Mouse (Mus musculus): Measurements from ENCODE around the gene Cdyl. TPM values are rescaled to one million over a fixed set of nuclear protein-coding genes. Genes with fewer than 3 reads are reported as not detected.

Cdyl gene
- polyA plus RNA-seq, 1 experiment: 113 TPM

DNA sequence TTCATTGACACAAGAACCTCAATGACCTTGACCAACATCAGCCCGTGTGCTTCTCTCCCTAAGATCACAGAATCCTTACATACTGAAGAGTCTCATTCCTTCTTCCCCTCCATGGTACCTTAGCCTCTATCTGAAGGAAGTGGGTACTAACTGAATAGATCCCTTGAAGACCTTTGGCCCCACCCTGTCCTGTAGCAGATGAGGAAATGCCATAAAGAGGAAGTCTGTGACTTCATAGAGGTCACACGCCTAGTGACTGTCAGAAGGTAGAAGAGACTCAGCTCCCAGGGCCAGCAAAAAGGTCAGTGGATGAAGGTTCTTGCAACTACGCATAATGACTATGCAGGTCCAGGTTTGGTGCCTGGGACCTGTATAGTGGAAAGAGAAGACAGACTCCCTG lies 5.8 kb downstream of the Cdyl start:
- Histone ChIP-seq H3K4me3 (ENCODE audit: control insufficient read depth, low read depth, low read length) (peak overlapping the region; percentile 30; the same call in 1 of the 2 replicates), H3K36me3 (ENCODE audit: control insufficient read depth, insufficient read depth, low read length) (no peaks in the 10 kb centered on the region), H3K27ac (ENCODE audit: control insufficient read depth, insufficient read depth, low read depth, low read length) (peak overlapping the region; percentile 54; the same call in 1 of the 2 replicates), H3K4me1 (ENCODE audit: control insufficient read depth, insufficient read depth, low read length) (no peaks in the 10 kb centered on the region), H3K27me3 (ENCODE audit: control insufficient read depth, insufficient read depth, low read length) (no peaks in the 10 kb centered on the region)
- TF ChIP-seq CTCF (IDR thresholded peaks at IDR 0.05; ENCODE audit: control insufficient read depth, insufficient read depth, insufficient replicate concordance, low read depth, low read length) (no peak), POLR2A (IDR thresholded peaks at IDR 0.05; ENCODE audit: control insufficient read depth, low read depth, low read length) (no peak)

DNA sequence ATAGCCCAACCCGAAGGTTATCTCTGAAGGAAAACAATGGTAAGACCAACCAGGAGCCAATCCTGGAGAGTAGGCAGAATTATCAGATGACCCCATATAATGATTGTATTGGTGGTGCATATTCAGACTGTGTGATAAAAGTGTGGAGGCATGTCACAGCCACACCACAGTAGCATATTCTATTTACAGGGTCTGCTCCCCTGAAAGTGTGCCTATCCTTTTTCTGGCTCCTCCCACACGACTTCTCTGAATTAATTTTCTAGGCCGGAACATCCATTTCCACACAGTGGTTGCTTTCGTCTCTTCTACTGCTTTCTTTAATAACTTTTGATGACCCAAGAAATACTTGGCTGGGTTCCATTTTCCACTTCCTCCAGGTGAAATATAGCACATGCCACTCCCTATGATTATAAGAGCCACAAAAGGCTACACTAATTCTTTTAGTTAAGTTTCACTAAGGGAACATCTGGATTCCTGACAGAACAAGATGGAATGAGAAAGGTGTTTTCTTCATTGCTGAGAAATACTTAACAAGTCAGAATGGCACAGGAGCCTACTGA lies 10.4 kb downstream of the Cdyl start:
- no peaks in the 10 kb centered on the region for H3K4me1 ChIP-seq (ENCODE audit: control insufficient read depth, insufficient read depth, low read length)
- no peaks in the 10 kb centered on the region for H3K36me3 ChIP-seq (ENCODE audit: control insufficient read depth, insufficient read depth, low read length)
- no peak for TF ChIP-seq POLR2A (IDR thresholded peaks at IDR 0.05; ENCODE audit: control insufficient read depth, low read depth, low read length)
- TF ChIP-seq CTCF (IDR thresholded peaks at IDR 0.05; ENCODE audit: control insufficient read depth, insufficient read depth, insufficient replicate concordance, low read depth, low read length): no peak
- no peak overlapping the region for H3K4me3 ChIP-seq (ENCODE audit: control insufficient read depth, low read depth, low read length)
- H3K27ac ChIP-seq (ENCODE audit: control insufficient read depth, insufficient read depth, low read depth, low read length): no peak overlapping the region
- no peaks in the 10 kb centered on the region for H3K27me3 ChIP-seq (ENCODE audit: control insufficient read depth, insufficient read depth, low read length)

DNA sequence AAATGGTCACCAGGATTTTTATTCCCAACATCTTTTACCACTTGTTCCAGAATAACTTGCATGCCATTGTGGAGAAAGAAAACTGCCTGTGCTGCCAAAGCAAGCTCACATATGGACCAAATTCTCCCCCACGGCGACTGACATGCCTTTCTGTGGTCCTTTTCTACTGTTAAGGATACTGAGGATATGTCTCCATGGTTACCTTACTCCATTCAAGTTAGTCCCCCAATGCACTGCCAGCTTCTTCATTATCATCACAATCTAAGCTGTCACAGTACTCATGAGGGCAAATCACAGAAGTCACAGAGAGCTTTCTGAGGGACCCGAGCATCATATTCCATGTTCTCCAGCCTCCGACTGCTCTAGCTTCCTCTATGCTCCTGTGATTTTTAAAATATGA lies 11.2 kb downstream of the Cdyl start:
- no peaks in the 10 kb centered on the region for H3K4me1 ChIP-seq (ENCODE audit: control insufficient read depth, insufficient read depth, low read length)
- H3K4me3 ChIP-seq (ENCODE audit: control insufficient read depth, low read depth, low read length): no peak overlapping the region
- H3K36me3 ChIP-seq (ENCODE audit: control insufficient read depth, insufficient read depth, low read length): no peaks in the 10 kb centered on the region
- H3K27me3 ChIP-seq (ENCODE audit: control insufficient read depth, insufficient read depth, low read length): no peaks in the 10 kb centered on the region
- TF ChIP-seq CTCF (IDR thresholded peaks at IDR 0.05; ENCODE audit: control insufficient read depth, insufficient read depth, insufficient replicate concordance, low read depth, low read length): no peak
- TF ChIP-seq POLR2A (IDR thresholded peaks at IDR 0.05; ENCODE audit: control insufficient read depth, low read depth, low read length): no peak
- H3K27ac ChIP-seq (ENCODE audit: control insufficient read depth, insufficient read depth, low read depth, low read length): no peak overlapping the region

DNA sequence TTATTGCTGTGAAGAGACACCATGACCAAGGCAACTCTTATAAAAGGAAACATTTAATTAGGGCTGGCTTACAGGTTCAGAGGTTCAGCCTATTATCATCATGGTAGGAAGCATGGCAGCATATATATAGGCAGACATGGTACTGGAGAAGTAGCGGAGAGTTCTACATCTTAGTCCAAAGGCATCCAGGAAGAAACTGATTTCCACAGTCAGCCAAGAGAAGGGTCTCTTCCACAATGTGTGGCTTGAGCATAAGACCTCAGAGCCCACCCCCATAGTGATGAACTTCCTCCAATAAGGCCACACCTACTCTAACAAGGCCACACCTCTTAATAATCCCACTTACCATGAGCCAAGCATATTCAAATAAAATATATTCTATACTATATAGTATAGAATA lies 17.3 kb downstream of the Cdyl start:
- H3K4me3 ChIP-seq (ENCODE audit: control insufficient read depth, low read depth, low read length): no peak overlapping the region
- H3K27me3 ChIP-seq (ENCODE audit: control insufficient read depth, insufficient read depth, low read length): no peaks in the 10 kb centered on the region
- no peaks in the 10 kb centered on the region for H3K36me3 ChIP-seq (ENCODE audit: control insufficient read depth, insufficient read depth, low read length)
- no peak overlapping the region for H3K27ac ChIP-seq (ENCODE audit: control insufficient read depth, insufficient read depth, low read depth, low read length)
- TF ChIP-seq CTCF (IDR thresholded peaks at IDR 0.05; ENCODE audit: control insufficient read depth, insufficient read depth, insufficient replicate concordance, low read depth, low read length) (no peak), POLR2A (IDR thresholded peaks at IDR 0.05; ENCODE audit: control insufficient read depth, low read depth, low read length) (no peak)
- no peaks in the 10 kb centered on the region for H3K4me1 ChIP-seq (ENCODE audit: control insufficient read depth, insufficient read depth, low read length)

DNA sequence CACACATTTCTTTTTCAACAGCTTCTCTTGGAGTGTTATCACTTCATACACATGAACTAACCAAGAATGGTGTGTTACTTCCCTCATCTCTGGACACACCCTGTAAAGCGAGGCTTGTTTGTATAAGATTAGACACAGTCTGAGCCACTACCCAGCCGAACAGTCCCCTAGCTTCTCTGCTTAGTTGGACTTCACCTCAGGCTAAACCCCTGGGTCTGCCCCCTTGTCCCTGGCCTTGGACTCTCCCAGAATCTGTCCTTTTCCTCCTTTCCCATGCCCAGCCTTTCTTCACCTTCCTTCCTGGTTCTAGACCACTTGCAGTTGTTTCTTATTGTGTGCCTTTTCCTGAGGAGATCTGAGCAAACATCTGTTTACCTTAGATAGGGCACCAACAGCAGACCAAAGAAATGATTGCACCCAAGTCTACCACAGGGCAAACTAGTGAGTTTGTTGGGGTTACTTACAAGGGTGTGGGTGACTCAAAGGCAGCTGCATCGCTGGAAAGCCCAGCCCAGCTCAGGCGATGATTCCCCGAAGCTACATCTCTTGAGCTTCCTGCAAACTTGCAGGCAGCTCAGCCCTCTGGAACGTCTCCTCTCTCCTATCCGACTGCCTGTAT lies 17.9 kb downstream of the Cdyl start:
- Histone ChIP-seq H3K4me3 (ENCODE audit: control insufficient read depth, low read depth, low read length) (no peak overlapping the region), H3K36me3 (ENCODE audit: control insufficient read depth, insufficient read depth, low read length) (no peaks in the 10 kb centered on the region), H3K4me1 (ENCODE audit: control insufficient read depth, insufficient read depth, low read length) (no peaks in the 10 kb centered on the region), H3K27ac (ENCODE audit: control insufficient read depth, insufficient read depth, low read depth, low read length) (no peak overlapping the region), H3K27me3 (ENCODE audit: control insufficient read depth, insufficient read depth, low read length) (no peaks in the 10 kb centered on the region)
- TF ChIP-seq POLR2A (IDR thresholded peaks at IDR 0.05; ENCODE audit: control insufficient read depth, low read depth, low read length): no peak
- no peak for TF ChIP-seq CTCF (IDR thresholded peaks at IDR 0.05; ENCODE audit: control insufficient read depth, insufficient read depth, insufficient replicate concordance, low read depth, low read length)

DNA sequence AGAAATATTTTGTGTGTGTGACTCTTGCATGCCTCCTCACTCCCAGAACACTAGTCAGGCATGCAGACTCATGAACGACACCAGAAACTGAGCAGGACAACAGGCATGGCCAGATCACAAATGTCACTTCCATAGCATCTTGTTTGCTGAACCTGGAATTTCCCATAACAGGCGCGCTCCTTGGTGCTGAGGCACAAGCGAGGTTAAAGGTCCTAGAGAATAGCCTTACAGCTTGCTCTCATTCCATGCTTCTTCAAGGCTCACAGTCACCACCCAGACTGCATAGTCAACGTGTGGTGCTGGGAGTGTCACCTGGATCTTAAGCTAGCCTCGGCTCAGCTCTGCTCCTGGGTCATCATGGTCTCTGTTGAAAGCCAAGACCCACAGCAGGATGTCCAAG lies 19.1 kb downstream of the Cdyl start:
- Histone ChIP-seq H3K27ac (ENCODE audit: control insufficient read depth, insufficient read depth, low read depth, low read length) (no peak overlapping the region), H3K4me3 (ENCODE audit: control insufficient read depth, low read depth, low read length) (no peak overlapping the region), H3K4me1 (ENCODE audit: control insufficient read depth, insufficient read depth, low read length) (no peaks in the 10 kb centered on the region), H3K36me3 (ENCODE audit: control insufficient read depth, insufficient read depth, low read length) (no peaks in the 10 kb centered on the region), H3K27me3 (ENCODE audit: control insufficient read depth, insufficient read depth, low read length) (no peaks in the 10 kb centered on the region)
- TF ChIP-seq CTCF (IDR thresholded peaks at IDR 0.05; ENCODE audit: control insufficient read depth, insufficient read depth, insufficient replicate concordance, low read depth, low read length) (no peak), POLR2A (IDR thresholded peaks at IDR 0.05; ENCODE audit: control insufficient read depth, low read depth, low read length) (no peak)

DNA sequence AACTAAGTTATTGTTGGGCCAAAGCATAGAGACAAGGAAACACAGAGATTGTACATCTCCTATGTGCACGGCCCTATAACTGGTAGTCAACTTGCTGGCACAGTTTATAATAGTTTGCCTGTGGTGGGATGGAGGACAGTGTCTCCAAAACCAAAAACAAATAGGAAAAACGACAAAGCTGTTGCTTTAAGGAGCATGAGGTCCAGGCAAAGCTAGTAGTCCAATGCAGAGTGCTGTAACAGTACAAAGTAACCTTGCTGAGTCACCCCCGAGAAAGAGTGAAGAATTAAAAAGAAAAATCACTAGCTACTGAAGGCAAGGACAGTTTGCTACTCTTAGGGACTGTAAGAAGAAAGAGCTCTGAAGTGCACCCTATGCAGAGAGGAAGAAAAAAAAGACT lies 21.7 kb downstream of the Cdyl start:
- TF ChIP-seq POLR2A (IDR thresholded peaks at IDR 0.05; ENCODE audit: control insufficient read depth, low read depth, low read length) (no peak), CTCF (IDR thresholded peaks at IDR 0.05; ENCODE audit: control insufficient read depth, insufficient read depth, insufficient replicate concordance, low read depth, low read length) (no peak)
- Histone ChIP-seq H3K4me3 (ENCODE audit: control insufficient read depth, low read depth, low read length) (no peak overlapping the region), H3K27me3 (ENCODE audit: control insufficient read depth, insufficient read depth, low read length) (no peaks in the 10 kb centered on the region), H3K27ac (ENCODE audit: control insufficient read depth, insufficient read depth, low read depth, low read length) (no peak overlapping the region), H3K36me3 (ENCODE audit: control insufficient read depth, insufficient read depth, low read length) (no peaks in the 10 kb centered on the region), H3K4me1 (ENCODE audit: control insufficient read depth, insufficient read depth, low read length) (peaks cover 2% of the 10 kb centered on the region; the same call in 1 of the 2 replicates)

Data from testis, adult 2 months (tissue).